Mouse (Mus musculus) embryonic facial prominence, embryonic 11.5 days (tissue): ENCODE measurements around the gene Cfap20. TPM values are rescaled to one million over a fixed set of nuclear protein-coding genes. Genes with fewer than 3 reads are reported as not detected.
"Not testable (repeated sequence)": the region's sequence is repeated elsewhere in the genome, so short reads cannot be mapped to it uniquely, and the experiment has no call there.

Experiments used
- ATAC-seq: fragments of 200-750 bp; cut with Nextera tagmentation; replicated peaks from 2 replicates; pipeline ENCODE4 v1.8.0; 2017; ENCODE audit warnings: low read depth; ENCODE audit not compliant: insufficient number of reproducible peaks, low FRiP score, low TSS enrichment
- DNase-seq: peaks from one replicate; pipeline ENCODE4 v3.0.0-alpha.2; 2015; ENCODE audit warnings: low spot score
- H3K27ac ChIP-seq: fragments of 300-500 bp; sonication (generic); replicated peaks from 2 replicates; pipeline ENCODE4 v1.5.1; 2014; ENCODE audit warnings: mild to moderate bottlenecking, low read depth, low read length, control low read depth
- H3K27me3 ChIP-seq: fragments of 300-500 bp; sonication (generic); 2 replicates; pipeline ENCODE4 v1.6.1; 2014; ENCODE audit warnings: mild to moderate bottlenecking, low read length, moderate library complexity, mixed read lengths; ENCODE audit not compliant: control insufficient read depth, insufficient read depth
- H3K36me3 ChIP-seq: fragments of 300-500 bp; sonication (generic); replicated peaks from 2 replicates; pipeline ENCODE4 v1.6.1; 2014; ENCODE audit warnings: low read depth, mild to moderate bottlenecking, low read length, moderate library complexity, mixed read lengths; ENCODE audit not compliant: control insufficient read depth, insufficient read depth
- H3K4me1 ChIP-seq: fragments of 300-500 bp; sonication (generic); 2 replicates; pipeline ENCODE4 v1.6.1; 2014; ENCODE audit warnings: low read length, mixed read lengths; ENCODE audit not compliant: control insufficient read depth, insufficient read depth
- H3K4me2 ChIP-seq: fragments of 300-500 bp; sonication (generic); 2 replicates; pipeline ENCODE4 v1.6.1; 2014; ENCODE audit warnings: low read depth, mild to moderate bottlenecking, control low read depth, low read length, moderate library complexity
- H3K4me3 ChIP-seq: fragments of 300-500 bp; sonication (generic); 2 replicates; pipeline ENCODE4 v1.5.1; 2014; ENCODE audit warnings: low read depth, low read length, control low read depth
- H3K9ac ChIP-seq: fragments of 300-500 bp; sonication (generic); replicated peaks from 2 replicates; pipeline ENCODE4 v1.6.1; 2014; ENCODE audit warnings: mild to moderate bottlenecking, control low read depth, low read length
- H3K9me3 ChIP-seq: fragments of 300-500 bp; sonication (generic); replicated peaks from 2 replicates; pipeline ENCODE4 v1.6.1; 2016; ENCODE audit warnings: mild to moderate bottlenecking, low read length, inconsistent platforms, mixed read lengths; ENCODE audit not compliant: control insufficient read depth
- WGBS: fragments of 180-500 bp; shearing (Covaris S2); extraction: QIAGEN DNeasy Blood & Tissue Kit; methylation state at CpG from one replicate; pipeline ENCODE4 v1.1.7; 2014; 5-methylcytosine and 5-hydroxymethylcytosine counted together
- polyA plus RNA-seq: library from polyadenylated mRNA; unstranded; fragments of >200 nt; fragmentation: Nextera tagmentation; extraction: Ambion mirVana; gene quantifications from 2 replicates; pipeline ENCODE4 v1.2.1, GENCODE M21; 2014

Cfap20 gene
- polyA plus RNA-seq, 1 experiment from 2014 or later: 160 TPM

DNA sequence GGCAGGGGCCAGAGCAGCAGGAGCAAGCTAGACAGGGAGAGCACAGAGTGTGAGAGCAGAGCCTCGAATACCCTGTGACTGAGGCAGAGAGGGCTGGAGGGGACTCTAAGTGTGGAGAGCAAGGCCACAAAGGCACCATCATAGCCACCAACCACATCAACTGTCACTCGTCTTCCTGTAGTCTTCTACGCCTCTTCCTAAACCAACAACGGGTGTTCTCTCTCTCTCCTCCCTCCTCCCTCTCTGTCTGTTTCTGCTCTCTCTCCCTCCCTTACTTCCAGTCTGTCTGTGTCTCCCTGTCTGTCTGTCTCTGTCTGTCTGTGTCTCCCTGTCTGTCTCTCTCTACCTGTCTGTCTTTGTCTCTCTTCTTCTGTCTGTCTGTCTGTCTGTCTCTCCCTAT lies 44.4 kb downstream of the Cfap20 start:
- no peak overlapping the region for H3K27ac ChIP-seq

GRCm38 (mm10) chr8:95387936-95388335 lies 46.7 kb downstream of the Cfap20 start:
- Histone ChIP-seq H3K9me3 (no peaks in the 10 kb centered on the region), H3K27me3 (no peaks in the 10 kb centered on the region), H3K27ac (no peak overlapping the region), H3K36me3 (no peaks in the 10 kb centered on the region), H3K4me3 (no peak overlapping the region), H3K4me2 (no peak overlapping the region), H3K4me1 (no peaks in the 10 kb centered on the region), H3K9ac (no peak overlapping the region)
- WGBS: 87% methylated on average over 7 of the region's 7 CpGs
- ATAC-seq (no peak), DNase-seq (no peak)

More for the DNA sequence above, 44.4 kb downstream of the Cfap20 start:
- no peak for ATAC-seq
- no peaks in the 10 kb centered on the region for H3K9me3 ChIP-seq
- no peak overlapping the region for H3K4me2 ChIP-seq
- H3K36me3 ChIP-seq: no peaks in the 10 kb centered on the region
- H3K27me3 ChIP-seq: no peaks in the 10 kb centered on the region
- WGBS: 79% methylated on average over 4 of the region's 4 CpGs
- no peaks in the 10 kb centered on the region for H3K4me1 ChIP-seq
- DNase-seq: no peak
- H3K4me3 ChIP-seq: no peak overlapping the region
- H3K9ac ChIP-seq: no peak overlapping the region

DNA sequence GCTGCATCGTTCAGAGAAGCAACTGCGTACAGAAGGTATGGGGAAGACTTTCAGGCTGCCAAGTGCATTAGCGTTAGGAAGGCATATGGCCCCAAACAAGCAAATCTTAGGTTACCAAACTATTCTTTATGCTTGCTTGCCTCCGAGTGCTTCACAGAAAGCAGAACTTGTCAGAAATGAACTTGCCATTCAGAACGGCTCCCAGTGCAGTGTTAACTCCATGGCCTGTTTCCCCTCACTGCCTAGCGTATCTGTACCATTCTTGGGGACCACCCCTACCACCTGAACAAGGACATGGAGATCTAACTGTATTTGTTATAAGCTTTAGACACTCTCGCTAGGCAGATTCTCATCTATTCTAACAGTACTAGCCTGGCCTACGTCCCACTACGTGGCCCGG lies 47.4 kb downstream of the Cfap20 start:
- DNase-seq (no peak), ATAC-seq (no peak)
- no peaks in the 10 kb centered on the region for H3K9me3 ChIP-seq
- no peaks in the 10 kb centered on the region for H3K36me3 ChIP-seq
- no peak overlapping the region for H3K4me2 ChIP-seq
- no peak overlapping the region for H3K27ac ChIP-seq
- H3K4me1 ChIP-seq: no peaks in the 10 kb centered on the region
- H3K4me3 ChIP-seq: no peak overlapping the region
- H3K27me3 ChIP-seq: no peaks in the 10 kb centered on the region
- WGBS: 90% methylated on average over 10 of the region's 10 CpGs
- H3K9ac ChIP-seq: no peak overlapping the region

DNA sequence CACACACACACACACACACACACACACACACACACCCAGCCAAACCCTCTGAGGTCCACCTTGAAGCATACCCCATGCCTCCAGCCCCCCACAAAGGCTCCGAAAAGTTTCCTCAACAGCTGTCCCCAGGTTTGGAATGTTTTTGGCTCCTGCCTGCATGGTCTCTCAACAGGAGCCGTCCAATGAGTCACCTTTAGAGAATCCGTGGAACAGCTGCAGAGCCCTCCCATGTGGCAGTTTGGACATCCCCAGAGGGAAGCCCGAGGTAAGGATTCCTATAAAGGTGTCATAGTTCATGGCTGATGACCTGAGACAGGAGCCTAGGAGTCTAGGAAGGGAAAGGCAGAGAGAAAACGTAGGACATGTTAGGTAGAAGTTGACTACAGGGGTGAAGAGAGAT lies 48.6 kb downstream of the Cfap20 start:
- Histone ChIP-seq H3K9ac (no peak overlapping the region), H3K36me3 (no peaks in the 10 kb centered on the region), H3K27me3 (no peaks in the 10 kb centered on the region), H3K27ac (no peak overlapping the region), H3K4me3 (no peak overlapping the region), H3K4me1 (no peaks in the 10 kb centered on the region), H3K9me3 (no peaks in the 10 kb centered on the region), H3K4me2 (no peak overlapping the region)
- no peak for DNase-seq
- ATAC-seq: no peak
- 79% methylated on average over 5 of the region's 5 CpGs for WGBS

DNA sequence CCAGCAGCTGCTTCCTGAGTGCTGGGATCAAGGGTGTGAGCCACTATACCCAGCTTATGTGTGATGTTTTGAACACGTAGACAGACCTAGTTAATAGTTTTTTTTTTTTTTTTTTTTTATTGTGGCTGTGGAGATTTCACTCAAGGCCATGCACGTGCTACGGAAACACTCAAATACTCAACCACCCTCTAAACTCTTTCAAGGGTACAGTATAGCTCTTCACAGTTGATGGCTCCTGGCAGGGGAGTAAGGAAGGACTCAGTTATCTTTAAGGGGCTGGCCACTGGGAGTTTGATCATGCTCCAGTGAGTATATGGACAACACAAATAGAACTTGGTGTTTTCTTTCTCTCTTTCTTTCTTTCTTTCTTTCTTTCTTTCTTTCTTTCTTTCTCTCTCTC lies 50.2 kb downstream of the Cfap20 start:
- no peak for ATAC-seq
- Histone ChIP-seq H3K4me3 (no peak overlapping the region), H3K27ac (no peak overlapping the region), H3K27me3 (no peaks in the 10 kb centered on the region), H3K4me2 (no peak overlapping the region), H3K4me1 (no peaks in the 10 kb centered on the region), H3K36me3 (no peaks in the 10 kb centered on the region), H3K9ac (no peak overlapping the region), H3K9me3 (no peaks in the 10 kb centered on the region)
- 82% methylated on average over 3 of the region's 3 CpGs for WGBS
- DNase-seq: no peak

- H3K36me3 ChIP-seq: no peaks in the 10 kb centered on the region
- no peak for ATAC-seq
- no peak overlapping the region for H3K4me3 ChIP-seq
- H3K27me3 ChIP-seq: no peaks in the 10 kb centered on the region
- H3K4me1 ChIP-seq: no peaks in the 10 kb centered on the region
- H3K9ac ChIP-seq: no peak overlapping the region
- H3K27ac ChIP-seq: no peak overlapping the region
- no peak overlapping the region for H3K4me2 ChIP-seq
- DNase-seq: no peak
- WGBS: 80% methylated on average over 3 of the region's 3 CpGs
- no peaks in the 10 kb centered on the region for H3K9me3 ChIP-seq
Observed at GRCm38 (mm10) chr8:95381595-95381994, 53.1 kb downstream of the Cfap20 start.

- H3K36me3 ChIP-seq: no peaks in the 10 kb centered on the region
- no peaks in the 10 kb centered on the region for H3K27me3 ChIP-seq
- no peak overlapping the region for H3K4me3 ChIP-seq
- H3K27ac ChIP-seq: no peak overlapping the region
- DNase-seq (no peak), ATAC-seq (no peak)
- H3K4me1 ChIP-seq: no peaks in the 10 kb centered on the region
- no peak overlapping the region for H3K4me2 ChIP-seq
- H3K9me3 ChIP-seq: no peaks in the 10 kb centered on the region
- no peak overlapping the region for H3K9ac ChIP-seq
Observed at GRCm38 (mm10) chr8:95380953-95381352, 53.7 kb downstream of the Cfap20 start.

- not testable (repeated sequence) for ATAC-seq, DNase-seq
Observed at GRCm38 (mm10) chr8:95378928-95379327, 55.7 kb downstream of the Cfap20 start.

More at GRCm38 (mm10) chr8:95378928-95379327, 55.7 kb downstream of the Cfap20 start:
- not testable (repeated sequence) for H3K4me2 ChIP-seq, H3K27me3 ChIP-seq, H3K9ac ChIP-seq, H3K4me3 ChIP-seq, H3K27ac ChIP-seq, H3K4me1 ChIP-seq, H3K36me3 ChIP-seq, H3K9me3 ChIP-seq
- 96% methylated on average over 11 of the region's 11 CpGs for WGBS
